In genomic region chr15:80571611-80572010, GRCm38 (mm10) we compare ENCODE assay signal across 1 mouse cellular context.
TF ChIP-seq lines count a peak whose summit lies in the region.

No protein-coding gene starts in this region.

TF ChIP-seq in CH12.LX, 34 proteins besides CTCF, POLR2A, EP300 and RAD21 (continued from another document):
- TF ChIP-seq MEF2A (IDR thresholded peaks at IDR 0.05; ENCODE audit: borderline replicate concordance, low read depth, low read length), result 0 out of 2 replicates have a peak, but pooled peaks have one; percentile 7
- no peak for TF ChIP-seq SMC3 (IDR thresholded peaks at IDR 0.05; ENCODE audit: low read depth, low read length)
- no peak for TF ChIP-seq TBP (conservative IDR thresholded peaks at IDR 0.05; ENCODE audit: low read depth, low read length)
- no peak for TF ChIP-seq MAFK (IDR thresholded peaks at IDR 0.05; ENCODE audit: insufficient replicate concordance, low read length)
- peak; percentile 56; the same call in 1 of the 2 replicates for TF ChIP-seq SIN3A (IDR thresholded peaks at IDR 0.05; ENCODE audit: low read length)
- TF ChIP-seq NELFE (IDR thresholded peaks at IDR 0.05; ENCODE audit: low read depth, low read length), result no peak
